Mouse (Mus musculus): ENCODE data around the gene Kdelc1.

Gene Kdelc1

GRCm38 (mm10) chr1:44063439-44063838, 55.2 kb downstream of the Kdelc1 start:
- DNase-seq (ENCODE audit: low spot score), result no peak

GRCm38 (mm10) chr1:44061836-44062235, 56.8 kb downstream of the Kdelc1 start, which contains the start of gene Gm8251:
Gene Gm8251, minus strand, starts transcription at chr1:44061936.
- no peak for DNase-seq (ENCODE audit: low spot score)

GRCm38 (mm10) chr1:44057805-44058204, 60.8 kb downstream of the Kdelc1 start:
- DNase-seq (ENCODE audit: low spot score), result no peak
